Mouse (Mus musculus): Measurements from ENCODE around the gene Gm8180.
"Not testable (repeated sequence)": the region's sequence is repeated elsewhere in the genome, so short reads cannot be mapped to it uniquely, and the experiment has no call there.

Gm8180 gene

GRCm38 (mm10) chr14:43784645-43785044 lies at the start of gene Gm8180:
TSS of gene Gm8180 (minus strand) at chr14:43784745.
- DNase-seq = not testable (repeated sequence)

- DNase-seq = not testable (repeated sequence)
Observed at GRCm38 (mm10) chr14:43830385-43830784, 45.8 kb upstream of the Gm8180 start.

- DNase-seq = not testable (repeated sequence)
Observed at GRCm38 (mm10) chr14:43824176-43824575, 39.6 kb upstream of the Gm8180 start.

- DNase-seq = not testable (repeated sequence)
Observed at GRCm38 (mm10) chr14:43821869-43822268, 37.3 kb upstream of the Gm8180 start.

GRCm38 (mm10) chr14:43812458-43812857 lies 27.9 kb upstream of the Gm8180 start:
- not testable (repeated sequence) for DNase-seq

- not testable (repeated sequence) for DNase-seq
Observed at GRCm38 (mm10) chr14:43808142-43808541, 23.6 kb upstream of the Gm8180 start.

GRCm38 (mm10) chr14:43804435-43804834 lies 19.9 kb upstream of the Gm8180 start:
- DNase-seq = not testable (repeated sequence)

GRCm38 (mm10) chr14:43796905-43797470 lies 12.4 kb upstream of the Gm8180 start:
- not testable (repeated sequence) for DNase-seq

GRCm38 (mm10) chr14:43796069-43796904 lies 11.7 kb upstream of the Gm8180 start:
- DNase-seq = no peak

GRCm38 (mm10) chr14:43793811-43794210 lies 9.3 kb upstream of the Gm8180 start:
- not testable (repeated sequence) for DNase-seq

- DNase-seq = not testable (repeated sequence)
Observed at GRCm38 (mm10) chr14:43747566-43747965, 37.0 kb downstream of the Gm8180 start, which contains the start of gene Gm6526. TSS of gene Gm6526 (plus strand) at chr14:43747866.

Measured in layer of hippocampus, adult 9-11 months (tissue).